ENCODE assay signal across 13 mouse cellular contexts in genomic region chr7:42726917-42727316, GRCm38 (mm10). TPM values are rescaled to one million over a fixed set of nuclear protein-coding genes. Genes with fewer than 3 reads are reported as not detected.
"Had no signal": no experiment of that assay in that cellular context is flagged by ENCODE, and none has a peak within 500 bp of the region (broad histone marks: within the 10 kb centered on the region; RNA-seq: fewer than 3 reads in every experiment).

TSS of gene Gm17067 (minus strand) at chr7:42727017.

RNA-seq across cellular contexts. Expression of gene Gm17067, which starts in this region (rescaled TPM):
- total RNA-seq: neutrophil, adult 5-6 weeks had no signal
- polyA plus RNA-seq: neural tube, embryonic 13.5 days; neural tube, embryonic 14.5 days; neural tube, embryonic 15.5 days; small intestine, adult 2 months; spleen, adult 2 months; stomach, embryonic 14.5 days; stomach, embryonic 15.5 days; stomach, embryonic 16.5 days; stomach, postnatal 0 days; thymus, adult 2 months; thymus, postnatal 0 days; urinary bladder, adult 2 months had no signal
